Mouse (Mus musculus) ES-CJ7 (cell line): ENCODE data around the gene Ubl4a.
"Not testable (repeated sequence)": the region's sequence is repeated elsewhere in the genome, so short reads cannot be mapped to it uniquely, and the experiment has no call there.

Source experiments
- DNase-seq: peaks from one replicate; pipeline ENCODE4 v3.0.0; 2011; ENCODE audit warnings: low read depth, low spot score

Ubl4a gene

GRCm38 (mm10) chrX:74372888-74373549 lies at the start of gene Ubl4a, which contains the start of gene Slc10a3:
Gene Ubl4a, minus strand, starts transcription at chrX:74373218.
Gene Slc10a3, minus strand, starts transcription at chrX:74373349.
- peak; percentile 91 for DNase-seq

- DNase-seq = peak; percentile 63
These were observed 40.4 kb upstream of the Ubl4a start for GRCm38 (mm10) chrX:74413377-74413776.

DNA sequence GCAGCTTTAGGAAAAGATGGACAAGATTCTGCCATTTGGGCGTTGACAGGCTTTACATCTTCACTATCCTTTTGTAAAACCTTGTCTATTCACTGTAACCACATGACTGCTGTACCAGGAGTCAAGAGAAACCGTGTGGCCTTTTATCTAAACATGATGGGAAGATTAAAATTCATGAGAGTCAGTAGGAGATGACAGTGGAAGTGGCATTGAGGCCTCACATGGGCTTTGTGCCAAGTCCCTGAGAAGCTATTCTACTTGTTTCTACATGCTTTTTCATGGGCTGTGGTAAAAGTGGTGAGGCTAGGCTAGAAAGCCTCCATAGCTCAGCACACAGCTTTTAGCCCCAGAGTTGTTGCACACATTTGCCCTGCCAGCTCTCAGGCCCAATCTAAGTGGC lies 35.3 kb upstream of the Ubl4a start:
- no peak for DNase-seq

DNA sequence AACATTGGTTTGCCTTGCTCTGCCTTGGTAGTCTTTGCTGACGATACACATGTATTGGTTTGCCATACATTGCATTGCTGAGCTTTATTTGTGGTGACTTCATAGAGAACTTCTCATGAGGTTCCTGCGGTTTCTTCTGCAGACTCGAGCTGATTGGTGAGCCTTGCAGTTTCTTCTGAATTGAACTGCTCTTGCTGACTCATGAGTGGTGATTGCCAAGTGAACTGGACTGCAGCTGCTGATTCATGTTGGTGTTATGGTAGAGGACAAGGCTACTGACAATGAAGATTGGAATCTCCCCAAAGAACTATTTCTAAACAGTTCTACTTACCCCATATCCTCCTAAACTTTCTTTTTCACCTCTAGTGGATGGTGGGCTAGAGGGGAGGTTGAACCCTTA lies 27.1 kb upstream of the Ubl4a start:
- DNase-seq = no peak

DNA sequence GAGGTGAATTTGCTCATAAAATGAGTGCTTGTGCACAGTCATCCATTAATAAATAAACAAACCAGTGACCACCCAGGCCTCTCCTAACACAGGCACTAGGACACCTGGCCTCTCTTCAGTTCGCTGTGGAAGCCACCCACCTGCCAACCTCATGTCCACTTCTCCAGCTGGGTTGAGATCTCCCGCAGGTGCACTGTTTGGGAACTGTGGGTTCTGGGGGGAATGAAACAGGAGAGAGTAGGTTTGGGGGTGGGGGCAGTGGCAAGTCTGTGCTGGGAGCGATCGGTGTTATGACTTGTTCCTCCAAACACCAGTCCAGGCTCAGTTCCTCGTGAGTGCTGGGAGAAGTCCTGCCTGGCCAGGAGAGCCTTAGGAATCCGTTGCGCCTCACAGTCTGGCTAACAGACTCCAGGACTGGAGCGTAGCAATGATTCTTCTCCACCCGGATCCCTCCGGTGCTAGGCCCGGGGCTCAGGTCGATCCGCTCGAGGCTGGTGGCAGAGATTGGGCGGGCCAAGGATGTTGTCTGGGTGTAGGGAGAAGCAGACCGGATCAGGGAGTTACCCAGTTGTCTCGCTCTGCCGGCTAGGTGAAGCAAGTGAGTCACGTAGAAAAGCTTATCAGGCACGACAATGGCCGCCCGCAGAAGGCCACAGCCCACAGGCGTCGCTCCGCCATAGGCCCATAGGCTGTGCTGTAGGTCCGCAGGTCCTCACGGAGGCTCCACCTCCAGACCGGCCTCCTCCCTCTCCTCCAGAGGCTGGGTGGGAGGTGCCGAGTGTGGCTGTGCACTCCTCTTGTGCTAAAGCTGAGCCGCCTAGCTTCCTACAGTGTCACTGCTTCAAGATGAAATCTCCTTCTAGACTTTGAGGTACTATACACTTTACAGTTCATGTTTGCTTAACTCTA lies 19.8 kb upstream of the Ubl4a start, which contains the start of the genes Fam3a and Ikbkg:
TSS of gene Fam3a (minus strand) at position 738 of the 909 bp plus-strand sequence.
TSS of gene Ikbkg (plus strand) at position 756 of the 909 bp plus-strand sequence.
- peak; percentile 87 for DNase-seq

GRCm38 (mm10) chrX:74388153-74388552 lies 15.1 kb upstream of the Ubl4a start:
- DNase-seq = no peak

GRCm38 (mm10) chrX:74384451-74384850 lies 11.4 kb upstream of the Ubl4a start:
- DNase-seq = no peak

GRCm38 (mm10) chrX:74368209-74368909 lies 4.7 kb downstream of the Ubl4a start:
- peak; percentile 40 for DNase-seq

- no peak for DNase-seq
These were observed 5.5 kb downstream of the Ubl4a start for GRCm38 (mm10) chrX:74367512-74367911.

DNA sequence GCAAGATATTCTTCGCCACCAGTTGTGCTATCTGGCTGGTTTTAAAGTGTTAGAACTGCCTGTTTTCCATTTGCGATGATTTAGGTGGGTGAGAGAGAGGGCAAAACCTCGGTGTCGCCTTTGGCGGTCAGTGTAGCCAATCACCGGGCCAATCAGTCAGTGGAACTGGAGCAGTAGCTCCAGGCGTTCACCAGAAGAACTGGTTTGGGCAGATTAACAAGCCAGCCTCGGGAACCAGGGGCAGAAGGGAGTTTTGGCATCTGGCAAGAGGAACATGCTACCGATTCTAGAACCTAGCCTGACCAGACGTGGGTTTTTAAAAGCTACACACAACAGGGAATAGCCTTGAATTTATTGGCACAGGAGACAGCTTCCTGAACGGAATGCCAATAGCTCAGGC lies 13.8 kb downstream of the Ubl4a start:
- no peak for DNase-seq

GRCm38 (mm10) chrX:74357069-74357468 lies 15.9 kb downstream of the Ubl4a start:
- not testable (repeated sequence) for DNase-seq

DNA sequence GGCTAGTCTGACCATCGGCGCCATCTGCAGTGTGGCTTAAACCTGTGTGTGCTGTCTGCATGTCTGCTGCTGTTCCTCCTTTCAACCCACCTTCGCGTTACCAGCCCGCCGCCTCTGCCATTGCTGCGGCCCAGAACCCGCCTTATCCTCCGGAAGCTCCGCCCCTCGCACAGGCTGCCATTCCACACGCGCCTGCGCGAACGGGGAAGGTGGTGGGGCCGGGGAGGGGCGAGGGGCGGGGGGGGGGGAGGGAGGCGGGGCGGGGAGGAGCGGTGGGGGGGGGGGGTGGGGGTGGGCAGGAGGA lies 19.6 kb downstream of the Ubl4a start, which contains the start of gene Lage3:
TSS of gene Lage3 (minus strand) at position 152 of the 304 bp plus-strand sequence.
- peak; percentile 62 for DNase-seq

- DNase-seq = no peak
These were observed 20.2 kb downstream of the Ubl4a start for GRCm38 (mm10) chrX:74352645-74353466.

- no peak for DNase-seq
These were observed 42.7 kb downstream of the Ubl4a start for GRCm38 (mm10) chrX:74330166-74330930.

- DNase-seq = no peak
These were observed 43.8 kb downstream of the Ubl4a start for GRCm38 (mm10) chrX:74329215-74329671.

GRCm38 (mm10) chrX:74328725-74329161 lies 44.3 kb downstream of the Ubl4a start, which contains the start of gene Plxna3:
Gene Plxna3, plus strand, starts transcription at chrX:74329066.
- peak; percentile 62 for DNase-seq
